Mouse (Mus musculus) small intestine, adult 2 months (tissue): Measurements from ENCODE around the gene Ptprn2.

ENCODE experiments used
- CTCF ChIP-seq: fragments of 200-500 bp; IDR thresholded peaks from 2 replicates; pipeline ENCODE4 v1.5.1; 2012; ENCODE audit warnings: low read depth, mild to moderate bottlenecking, control low read depth, inconsistent platforms, low read length, moderate library complexity, mixed read lengths; ENCODE audit not compliant: insufficient replicate concordance, insufficient read length; ENCODE audit errors: extremely low read depth
- POLR2A ChIP-seq: fragments of 200-500 bp; IDR thresholded peaks from 2 replicates; pipeline ENCODE4 v1.6.1; 2012; ENCODE audit warnings: low read depth, mild to moderate bottlenecking, control low read depth, inconsistent platforms, low read length, moderate library complexity

DNA sequence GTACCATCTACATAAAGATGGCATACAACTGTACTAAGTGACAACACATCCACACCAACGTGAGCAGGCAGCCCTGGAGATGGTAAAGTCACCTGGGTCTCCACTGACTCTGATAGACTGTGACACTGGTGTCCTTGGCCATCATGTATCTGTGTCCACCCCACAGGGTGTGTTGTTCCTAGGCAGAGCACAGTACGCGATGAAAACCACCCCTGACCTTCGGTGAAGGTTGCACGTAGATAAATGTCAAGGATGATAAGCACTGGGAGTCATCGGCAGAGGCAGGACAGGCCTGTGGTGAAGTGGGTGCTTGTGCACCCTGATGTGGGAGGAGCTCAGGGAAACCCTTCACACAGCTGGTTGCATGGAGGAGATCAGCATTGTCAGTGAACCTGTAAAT, 541.8 kb downstream of the Ptprn2 start:
- no peak for TF ChIP-seq POLR2A
- TF ChIP-seq CTCF = no peak
